Mouse (Mus musculus) heart, embryonic 14.5 days (tissue): ENCODE results near the gene Ttc28. TPM values are rescaled to one million over a fixed set of nuclear protein-coding genes. Genes with fewer than 3 reads are reported as not detected.

Experiments
- ATAC-seq: fragments of 200-750 bp; cut with Nextera tagmentation; 2 replicates; pipeline ENCODE4 v1.8.0; 2017; ENCODE audit warnings: low read depth, moderate TSS enrichment; ENCODE audit not compliant: insufficient number of reproducible peaks, insufficient read depth, low FRiP score
- H3K27ac ChIP-seq, 2 experiments: fragments of 200-500 bp in 1 of 2; fragments of 300-500 bp in 1 of 2; sonication (generic) in 1 of 2; replicated peaks in 1 of 2; 2 replicates each; pipeline ENCODE4 v1.5.1; 2012 to 2014; ENCODE audit warnings: low read depth in 2 of 2, low read length in 2 of 2, control low read depth in 1 of 2, mild to moderate bottlenecking in 1 of 2, mixed read lengths in 1 of 2; ENCODE audit not compliant: control insufficient read depth in 1 of 2, insufficient read depth in 1 of 2
- H3K27me3 ChIP-seq: fragments of 300-500 bp; sonication (generic); 2 replicates; pipeline ENCODE4 v1.6.1; 2014; ENCODE audit warnings: mild to moderate bottlenecking, low read length, control low read depth; ENCODE audit not compliant: control insufficient read depth, insufficient read depth
- H3K36me3 ChIP-seq: fragments of 300-500 bp; sonication (generic); 2 replicates; pipeline ENCODE4 v1.6.1; 2014; ENCODE audit warnings: mild to moderate bottlenecking, control low read depth, low read length, mixed read lengths; ENCODE audit not compliant: control insufficient read depth, insufficient read depth
- H3K4me1 ChIP-seq, 2 experiments: fragments of 200-500 bp in 1 of 2; fragments of 300-500 bp in 1 of 2; sonication (generic) in 1 of 2; 2 replicates each; pipeline ENCODE4 v1.6.1; 2012 to 2014; ENCODE audit warnings: low read length in 2 of 2, control low read depth in 1 of 2, mixed read lengths in 1 of 2; ENCODE audit not compliant: control insufficient read depth in 2 of 2, insufficient read depth in 2 of 2
- H3K4me2 ChIP-seq: fragments of 300-500 bp; sonication (generic); 2 replicates; pipeline ENCODE4 v1.6.1; 2014; ENCODE audit warnings: mild to moderate bottlenecking, low read length
- H3K4me3 ChIP-seq, 2 experiments: fragments of 200-500 bp in 1 of 2; fragments of 300-500 bp in 1 of 2; sonication (generic) in 1 of 2; 2 replicates each; pipeline ENCODE4 v1.5.1; 2012 to 2014; ENCODE audit warnings: low read length in 2 of 2, mild to moderate bottlenecking in 2 of 2, control low read depth in 1 of 2, low read depth in 1 of 2, moderate library complexity in 1 of 2; ENCODE audit not compliant: control insufficient read depth in 1 of 2, insufficient read depth in 1 of 2
- H3K9ac ChIP-seq: fragments of 300-500 bp; sonication (generic); 2 replicates; pipeline ENCODE4 v1.6.1; 2014; ENCODE audit warnings: mild to moderate bottlenecking, low read length
- H3K9me3 ChIP-seq: fragments of 300-500 bp; sonication (generic); 2 replicates; pipeline ENCODE4 v1.6.1; 2016; ENCODE audit warnings: low read length, control low read depth; ENCODE audit not compliant: control insufficient read depth
- WGBS: fragments of 180-500 bp; shearing (Covaris S2); extraction: QIAGEN DNeasy Blood & Tissue Kit; methylation state at CpG from one replicate; pipeline ENCODE4 v1.1.7; 2014; 5-methylcytosine and 5-hydroxymethylcytosine counted together
- polyA plus RNA-seq: library from polyadenylated mRNA; unstranded; fragments of >200 nt; fragmentation: Nextera tagmentation; extraction: Ambion mirVana; gene quantifications from 2 replicates; pipeline ENCODE4 v1.2.1, GENCODE M21; 2014

The Ttc28 gene
- polyA plus RNA-seq, 1 experiment from 2014 or later = 9.0 TPM

DNA sequence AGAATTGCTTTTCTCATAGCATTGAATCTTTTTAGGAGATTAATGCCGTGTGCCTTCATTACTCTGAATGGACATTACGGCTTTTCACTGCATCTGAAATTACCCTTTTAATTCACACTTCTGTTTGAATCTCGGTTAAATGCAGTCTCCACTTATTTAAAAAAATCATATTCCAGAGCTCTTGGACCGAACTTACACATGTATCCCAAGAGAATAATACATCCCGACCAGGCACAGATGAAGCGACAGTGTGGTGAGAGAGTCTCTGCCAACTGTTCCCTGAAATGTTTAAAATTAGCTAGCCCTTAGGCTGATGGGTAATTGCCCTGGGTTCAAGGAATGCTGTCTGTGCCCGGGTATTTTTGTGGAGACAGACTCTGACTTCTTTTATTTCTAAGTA, 118.1 kb downstream of the Ttc28 start:
- no peak for ATAC-seq
- Histone ChIP-seq H3K9me3 (no peaks in the 10 kb centered on the region), H3K4me1 (peaks cover 4 to 10% of the 10 kb centered on the region in 2 experiments; a peak in 3 of 4 replicates), H3K9ac (no peak overlapping the region), H3K27ac (no peak overlapping the region), H3K4me2 (no peak overlapping the region), H3K4me3 (no peak overlapping the region), H3K27me3 (no peaks in the 10 kb centered on the region), H3K36me3 (no peaks in the 10 kb centered on the region)
- WGBS = 73% methylated on average over 7 of the region's 7 CpGs

DNA sequence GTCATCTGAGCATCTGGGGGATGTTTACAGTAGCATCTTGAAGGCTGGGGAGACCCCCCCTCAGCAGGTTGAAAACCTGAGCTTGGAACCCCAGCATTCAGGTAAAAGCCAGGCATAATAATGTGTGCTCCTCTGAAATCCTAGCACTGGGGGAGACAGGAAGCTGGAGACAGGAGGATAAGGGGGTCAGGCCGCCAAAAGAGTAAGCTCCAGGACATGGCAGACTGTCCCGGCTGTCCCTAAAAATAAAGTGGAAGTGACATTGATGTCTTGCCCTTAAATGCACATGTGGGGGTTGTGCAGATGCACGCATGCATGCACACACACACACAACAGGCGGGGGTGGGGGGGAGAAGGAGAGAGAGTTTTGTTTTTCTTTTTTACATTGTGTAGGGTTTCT, 118.7 kb downstream of the Ttc28 start:
- Histone ChIP-seq H3K9ac (no peak overlapping the region), H3K9me3 (no peaks in the 10 kb centered on the region), H3K4me2 (no peak overlapping the region), H3K36me3 (no peaks in the 10 kb centered on the region), H3K4me3 (no peak overlapping the region), H3K4me1 (peaks cover 4 to 15% of the 10 kb centered on the region in 2 experiments), H3K27ac (no peak overlapping the region), H3K27me3 (no peaks in the 10 kb centered on the region)
- 32% methylated on average over 4 of the region's 4 CpGs for WGBS
- no peak for ATAC-seq

DNA sequence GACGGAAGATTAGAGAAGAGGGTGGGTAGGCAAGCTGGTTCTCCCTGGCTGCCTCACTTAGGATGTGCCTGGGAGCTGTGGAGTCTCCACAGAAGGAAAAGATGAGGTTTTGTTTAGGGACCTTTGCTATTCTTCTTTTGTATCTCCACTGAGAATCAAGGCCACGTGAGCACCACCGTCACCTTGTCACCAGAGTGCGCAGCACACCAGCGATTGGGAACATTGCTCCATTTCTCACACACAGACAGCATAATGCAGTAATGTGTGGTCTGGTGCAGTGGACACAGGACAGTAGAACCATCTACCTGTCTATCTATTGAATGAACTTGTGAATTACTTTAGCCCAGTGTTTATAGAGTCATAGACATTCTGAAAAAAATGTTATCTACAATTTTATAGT, 121.3 kb downstream of the Ttc28 start:
- Histone ChIP-seq H3K27me3 (no peaks in the 10 kb centered on the region), H3K4me3 (no peak overlapping the region), H3K36me3 (no peaks in the 10 kb centered on the region), H3K27ac (no peak overlapping the region), H3K9me3 (no peaks in the 10 kb centered on the region), H3K9ac (no peak overlapping the region), H3K4me1 (peaks cover 4 to 27% of the 10 kb centered on the region in 2 experiments), H3K4me2 (no peak overlapping the region)
- WGBS = 72% methylated on average over 5 of the region's 5 CpGs
- ATAC-seq = no peak

DNA sequence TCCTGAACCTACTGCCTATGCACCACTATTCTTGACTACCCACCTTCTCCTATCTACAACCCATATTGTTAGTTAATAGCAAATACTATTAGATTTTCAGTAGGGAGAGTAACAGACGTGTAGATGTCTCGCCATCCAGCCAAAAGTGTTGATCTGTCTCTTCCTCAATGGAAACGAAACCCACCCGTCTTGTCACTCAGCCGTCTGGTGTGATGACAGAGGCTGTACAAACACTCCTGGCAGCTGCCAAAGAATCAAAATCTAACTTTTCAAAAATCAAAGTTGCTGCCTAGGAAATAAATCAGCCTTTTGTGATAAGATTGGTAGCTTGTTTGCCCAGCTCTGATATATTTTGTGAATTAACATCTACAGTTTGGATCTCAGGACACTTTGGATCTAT, 123.6 kb downstream of the Ttc28 start:
- H3K27ac ChIP-seq = no peak overlapping the region
- no peaks in the 10 kb centered on the region for H3K9me3 ChIP-seq
- no peak overlapping the region for H3K4me2 ChIP-seq
- H3K36me3 ChIP-seq = no peaks in the 10 kb centered on the region
- no peaks in the 10 kb centered on the region for H3K27me3 ChIP-seq
- H3K4me3 ChIP-seq = no peak overlapping the region
- no peak for ATAC-seq
- peaks cover 14 to 36% of the 10 kb centered on the region in 2 experiments for H3K4me1 ChIP-seq
- H3K9ac ChIP-seq = no peak overlapping the region
- 73% methylated on average over 5 of the region's 5 CpGs for WGBS

DNA sequence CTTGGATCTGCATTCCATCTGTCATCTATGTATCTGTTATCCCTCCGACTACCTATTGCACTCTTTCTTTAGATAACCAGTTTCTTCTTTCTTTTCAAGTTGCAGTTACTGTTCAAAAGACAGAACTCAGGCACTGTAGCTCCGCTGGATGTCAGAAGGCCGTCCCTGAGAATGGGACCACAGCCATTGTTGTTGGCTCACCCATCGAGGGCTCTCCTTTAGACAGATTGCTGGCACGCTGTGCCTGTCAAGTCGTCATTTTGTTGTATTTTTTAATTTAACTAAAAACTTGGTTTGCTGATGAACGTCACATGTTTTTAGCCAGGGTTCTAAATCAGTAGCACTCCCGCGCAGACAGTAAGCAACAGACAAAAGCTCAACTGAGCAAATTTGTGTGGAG, 124.1 kb downstream of the Ttc28 start:
- H3K9ac ChIP-seq = no peak overlapping the region
- no peaks in the 10 kb centered on the region for H3K36me3 ChIP-seq
- H3K27me3 ChIP-seq = no peaks in the 10 kb centered on the region
- H3K4me2 ChIP-seq = no peak overlapping the region
- peaks cover 11 to 33% of the 10 kb centered on the region in 2 experiments for H3K4me1 ChIP-seq
- H3K27ac ChIP-seq = no peak overlapping the region
- 81% methylated on average over 9 of the region's 9 CpGs for WGBS
- H3K4me3 ChIP-seq = no peak overlapping the region
- H3K9me3 ChIP-seq = no peaks in the 10 kb centered on the region
- no peak for ATAC-seq

DNA sequence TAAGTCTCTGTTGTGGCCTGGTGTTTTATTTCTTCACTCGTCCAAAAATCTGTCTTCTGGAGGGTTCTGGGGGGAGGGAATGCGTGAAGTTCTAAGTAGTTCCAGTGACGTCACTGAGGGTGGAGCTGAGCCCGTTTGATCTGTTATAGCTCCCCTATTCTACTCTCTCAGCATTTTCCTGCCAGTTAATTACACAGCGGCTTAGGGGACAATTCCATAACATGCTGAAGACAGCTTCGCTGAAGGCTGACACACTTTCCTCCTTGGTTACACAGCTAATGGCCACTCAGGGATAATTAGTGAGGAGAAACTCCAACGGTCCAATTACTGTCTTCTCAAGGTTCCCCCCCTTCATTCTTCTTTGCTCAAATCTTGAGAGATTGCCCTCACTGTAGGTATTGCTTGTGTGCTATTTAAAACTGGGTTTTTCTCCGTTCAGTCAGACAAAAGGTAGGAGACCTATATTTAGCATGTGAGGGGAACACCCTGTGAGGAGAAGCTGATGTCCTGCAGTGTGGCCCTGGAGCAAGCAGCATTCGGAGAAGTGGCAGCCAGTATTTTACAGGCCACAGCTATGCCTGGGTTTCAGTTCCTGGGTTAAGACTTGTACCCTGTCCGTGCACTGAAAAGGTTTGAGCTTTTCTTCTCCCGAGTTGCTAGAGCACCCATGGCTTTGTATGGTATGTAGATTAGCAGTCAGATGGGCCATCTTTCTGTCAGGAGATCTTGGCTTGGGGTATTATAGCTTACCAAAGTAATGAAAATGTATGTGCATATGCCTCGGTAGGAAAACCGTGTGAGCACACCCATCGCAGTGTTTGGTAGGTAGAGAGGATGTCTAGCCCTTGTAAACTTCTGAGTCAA, 126.9 kb downstream of the Ttc28 start:
- no peaks in the 10 kb centered on the region for H3K27me3 ChIP-seq
- no peaks in the 10 kb centered on the region; the same call in 1 of the 2 replicates for H3K9me3 ChIP-seq
- no peaks in the 10 kb centered on the region for H3K36me3 ChIP-seq
- H3K27ac ChIP-seq = peak overlapping the region; percentile 48 to 57
- peak overlapping the region; percentile 9; the same call in 1 of the 2 replicates for H3K4me2 ChIP-seq
- H3K9ac ChIP-seq = peak overlapping the region; percentile 5; the same call in 1 of the 2 replicates
- 43% methylated on average over 14 of the region's 14 CpGs for WGBS
- H3K4me1 ChIP-seq = peaks cover 18 to 40% of the 10 kb centered on the region in 2 experiments
- H3K4me3 ChIP-seq = no peak overlapping the region
- ATAC-seq = no peak

DNA sequence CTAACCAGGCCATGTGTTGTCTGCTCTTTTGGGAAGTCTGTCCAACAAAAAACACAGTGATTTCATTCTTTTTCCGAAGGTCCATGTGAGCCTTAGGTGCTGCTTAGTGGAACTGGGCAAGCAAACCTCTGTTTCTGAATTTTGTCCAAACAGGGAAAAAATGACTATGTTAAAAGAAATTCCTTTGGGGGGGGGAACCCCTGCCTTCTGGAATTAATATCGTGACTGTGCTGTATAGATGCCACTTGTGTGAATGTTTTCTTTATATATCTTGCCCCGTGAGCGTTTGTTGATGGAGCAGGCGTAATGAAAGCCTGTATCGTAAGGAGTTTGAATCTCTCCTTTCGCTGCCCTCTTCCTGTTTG, 127.5 kb downstream of the Ttc28 start:
- Histone ChIP-seq H3K9ac (no peak overlapping the region), H3K4me2 (no peak overlapping the region), H3K27me3 (no peaks in the 10 kb centered on the region), H3K27ac (peak overlapping the region in 1 of 2 experiments; percentile 48; a peak in 2 of 4 replicates), H3K9me3 (no peaks in the 10 kb centered on the region; the same call in 1 of the 2 replicates), H3K4me1 (peaks cover 18 to 42% of the 10 kb centered on the region in 2 experiments), H3K36me3 (no peaks in the 10 kb centered on the region), H3K4me3 (no peak overlapping the region)
- WGBS = 62% methylated on average over 7 of the region's 7 CpGs
- no peak for ATAC-seq
